12 mouse cellular contexts compared by ENCODE assay signal in the genomic region with DNA sequence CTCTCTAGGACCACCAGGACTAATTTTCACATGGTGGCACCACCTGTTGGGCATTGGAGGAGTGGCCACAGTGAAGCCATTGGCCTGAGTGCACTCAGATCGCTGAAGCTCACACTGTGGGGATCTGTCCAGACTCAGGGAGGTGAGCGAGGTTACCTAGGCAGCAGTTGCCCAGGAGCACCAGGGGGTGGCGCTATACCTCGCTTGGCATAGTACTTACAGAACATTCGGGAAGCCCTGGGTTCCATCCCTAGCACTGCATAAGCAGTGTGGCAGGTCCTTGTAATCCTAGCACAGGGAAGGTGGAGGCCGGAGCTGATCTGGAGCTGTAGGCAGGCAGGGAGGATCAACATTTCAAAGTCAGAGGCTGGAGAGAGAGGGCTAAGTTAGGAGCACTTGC. TPM values are rescaled to one million over a fixed set of nuclear protein-coding genes. Genes with fewer than 3 reads are reported as not detected.
DNase-seq lines count a peak whose midpoint lies in the region; ATAC-seq and TF ChIP-seq lines count a peak whose summit lies in the region.
"Had no signal": no experiment of that assay in that cellular context is flagged by ENCODE, and none has a peak within 500 bp of the region (broad histone marks: within the 10 kb centered on the region; RNA-seq: fewer than 3 reads in every experiment).

No protein-coding gene starts in this region.

- H3K9ac ChIP-seq in forebrain, embryonic 15.5 days (replicated peaks), result no peak overlapping the region
- H3K9ac ChIP-seq: embryonic facial prominence, embryonic 12.5 days; hindbrain, embryonic 12.5 days; limb, embryonic 13.5 days had no signal

- no peaks in the 10 kb centered on the region for H3K27me3 ChIP-seq in cerebellum, adult 2 months (ENCODE audit: control insufficient read depth, insufficient read depth, low read length)
- H3K27me3 ChIP-seq in small intestine, adult 2 months (ENCODE audit: control insufficient read depth, insufficient read depth, low read length), result no peaks in the 10 kb centered on the region
- H3K27me3 ChIP-seq in forebrain, embryonic 15.5 days, result no peaks in the 10 kb centered on the region
- H3K27me3 ChIP-seq: embryonic facial prominence, embryonic 12.5 days; hindbrain, embryonic 12.5 days; limb, embryonic 13.5 days had no signal

- H3K4me2 ChIP-seq in forebrain, embryonic 15.5 days (replicated peaks), result no peak overlapping the region
- H3K4me2 ChIP-seq: embryonic facial prominence, embryonic 12.5 days; hindbrain, embryonic 12.5 days; limb, embryonic 13.5 days had no signal

- H3K27ac ChIP-seq in cerebellum, adult 2 months (ENCODE audit: insufficient read depth, low read length), result no peak overlapping the region
- no peak overlapping the region for H3K27ac ChIP-seq in cortical plate, adult 2 months (ENCODE audit: insufficient read depth, low read length)
- no peak overlapping the region for H3K27ac ChIP-seq in small intestine, adult 2 months (ENCODE audit: insufficient read depth, low read depth, low read length)
- no peak overlapping the region for H3K27ac ChIP-seq in forebrain, embryonic 15.5 days (replicated peaks)
- H3K27ac ChIP-seq: embryonic facial prominence, embryonic 12.5 days; hindbrain, embryonic 12.5 days; limb, embryonic 13.5 days had no signal

- H3K4me1 ChIP-seq in cerebellum, adult 2 months (ENCODE audit: control insufficient read depth, insufficient read depth, low read length), result peaks cover 6% of the 10 kb centered on the region
- no peaks in the 10 kb centered on the region; the same call in none of the 2 replicates for H3K4me1 ChIP-seq in lung, adult 2 months (ENCODE audit: control insufficient read depth, insufficient read depth, low read length)
- no peaks in the 10 kb centered on the region for H3K4me1 ChIP-seq in cortical plate, adult 2 months (ENCODE audit: control insufficient read depth, insufficient read depth, low read length)
- H3K4me1 ChIP-seq in small intestine, adult 2 months (ENCODE audit: control insufficient read depth, insufficient read depth, insufficient read length, low read length), result peaks cover 8% of the 10 kb centered on the region; the same call in 1 of the 2 replicates
- peaks cover 13% of the 10 kb centered on the region for H3K4me1 ChIP-seq in forebrain, embryonic 15.5 days

- no peaks in the 10 kb centered on the region for H3K9me3 ChIP-seq in forebrain, embryonic 15.5 days
- H3K9me3 ChIP-seq: embryonic facial prominence, embryonic 12.5 days; hindbrain, embryonic 12.5 days; limb, embryonic 13.5 days had no signal

- WGBS in cerebellum, adult 2 months, result 32% methylated on average over 6 of the region's 6 CpGs
- 43% methylated on average over 6 of the region's 6 CpGs for WGBS in lung, adult 2 months
- WGBS in small intestine, adult 2 months, result 59% methylated on average over 6 of the region's 6 CpGs
- 32% methylated on average over 6 of the region's 6 CpGs for WGBS in forebrain, embryonic 15.5 days

- TF ChIP-seq POLR2A in cerebellum, adult 2 months (IDR thresholded peaks at IDR 0.05; ENCODE audit: borderline replicate concordance, insufficient read depth, low read length), result no peak
- TF ChIP-seq POLR2A in lung, adult 2 months (IDR thresholded peaks at IDR 0.05; ENCODE audit: borderline replicate concordance, extremely low read depth, low read depth, low read length), result no peak
- no peak for TF ChIP-seq POLR2A in cortical plate, adult 2 months (IDR thresholded peaks at IDR 0.05; ENCODE audit: extremely low read depth, insufficient read depth, low read length)
- TF ChIP-seq POLR2A in small intestine, adult 2 months (IDR thresholded peaks at IDR 0.05; ENCODE audit: low read depth, low read length), result no peak

- no peak overlapping the region for H3K4me3 ChIP-seq in cerebellum, adult 2 months (replicated peaks; ENCODE audit: insufficient read depth, low read depth, low read length)
- no peak overlapping the region for H3K4me3 ChIP-seq in lung, adult 2 months (replicated peaks; ENCODE audit: extremely low read depth, low read depth, low read length)
- H3K4me3 ChIP-seq in cortical plate, adult 2 months (ENCODE audit: insufficient read depth, low read length), result no peak overlapping the region
- H3K4me3 ChIP-seq in small intestine, adult 2 months (ENCODE audit: low read depth, low read length), result no peak overlapping the region
- H3K4me3 ChIP-seq in forebrain, embryonic 15.5 days, result no peak overlapping the region
- H3K4me3 ChIP-seq: embryonic facial prominence, embryonic 12.5 days; hindbrain, embryonic 12.5 days; limb, embryonic 13.5 days had no signal

- TF ChIP-seq CTCF in cerebellum, adult 2 months (IDR thresholded peaks at IDR 0.05; ENCODE audit: borderline replicate concordance, insufficient read depth, low read depth, low read length), result peak; percentile 50; the same call in 1 of the 2 replicates
- peak; percentile 56 for TF ChIP-seq CTCF in lung, adult 2 months (IDR thresholded peaks at IDR 0.05; ENCODE audit: insufficient read depth, low read length)
- TF ChIP-seq CTCF in cortical plate, adult 2 months (IDR thresholded peaks at IDR 0.05; ENCODE audit: extremely low read depth, insufficient read depth, low read length), result peak; percentile 29
- peak; percentile 49; the same call in 1 of the 2 replicates for TF ChIP-seq CTCF in small intestine, adult 2 months (IDR thresholded peaks at IDR 0.05; ENCODE audit: extremely low read depth, insufficient read length, insufficient replicate concordance, low read depth, low read length)

- no peak for DNase-seq in cerebellum, adult 2 months
- DNase-seq in cerebellum, adult 9-11 months, result no peak
- DNase-seq in lung, adult 2 months, result no peak
- no peak for DNase-seq in lung, postnatal 14 days
- no peak for DNase-seq in adrenal gland, postnatal 4 days (ENCODE audit: low spot score in 2 of 2)

- ATAC-seq in forebrain, embryonic 15.5 days (replicated peaks), result no peak

- 0 out of 2 replicates have a peak, but pooled peaks cover 3% of the 10 kb centered on the region for H3K36me3 ChIP-seq in small intestine, adult 2 months (ENCODE audit: control insufficient read depth, insufficient read depth, low read length)
- no peaks in the 10 kb centered on the region for H3K36me3 ChIP-seq in forebrain, embryonic 15.5 days
- H3K36me3 ChIP-seq: embryonic facial prominence, embryonic 12.5 days; hindbrain, embryonic 12.5 days; limb, embryonic 13.5 days had no signal

RNA-seq across cellular contexts. Expression of gene Prr13, which starts 2.8 kb away (rescaled TPM):
- 160 and 164 TPM in 2 replicates for polyA plus RNA-seq in cerebellum, adult 2 months (2012; rRNA removed)
- 216 and 271 TPM in 2 replicates for polyA plus RNA-seq in lung, adult 2 months (2012; rRNA removed)
- polyA plus RNA-seq in cortical plate, adult 2 months (2012; rRNA removed), result 85.6 and 90.3 TPM in 2 replicates
- polyA plus RNA-seq in small intestine, adult 2 months (2012; rRNA removed), result 351 and 585 TPM in 2 replicates
- 85.8 and 89.1 TPM in 2 replicates for polyA plus RNA-seq in forebrain, embryonic 15.5 days (2015; fragmentation: Nextera tagmentation; extraction: Ambion mirVana)
- total RNA-seq in adrenal gland, postnatal 4 days (2021), result 10 to 100 TPM; 63.2 to 81.5 TPM

RNA-seq across cellular contexts. Expression of gene Amhr2, which starts 10.8 kb away (rescaled TPM):
- 3.2 TPM in 2 replicates for polyA plus RNA-seq in cerebellum, adult 2 months (2012; rRNA removed)
- polyA plus RNA-seq in lung, adult 2 months (2012; rRNA removed), result 20.8 and 21.1 TPM in 2 replicates
- polyA plus RNA-seq in cortical plate, adult 2 months (2012; rRNA removed), result 1.2 and 1.4 TPM in 2 replicates
- 0.18 and 2.7 TPM in 2 replicates for polyA plus RNA-seq in small intestine, adult 2 months (2012; rRNA removed)
- polyA plus RNA-seq in forebrain, embryonic 15.5 days (2015; fragmentation: Nextera tagmentation; extraction: Ambion mirVana), result 0.15 and 0.83 TPM in 2 replicates
- total RNA-seq in adrenal gland, postnatal 4 days (2021), result 1 to 10 TPM; 2.8 to 3.1 TPM

RNA-seq across cellular contexts. Expression of gene Pcbp2, which starts 14.3 kb away (rescaled TPM):
- 539 and 562 TPM in 2 replicates for polyA plus RNA-seq in cerebellum, adult 2 months (2012; rRNA removed)
- 378 and 395 TPM in 2 replicates for polyA plus RNA-seq in lung, adult 2 months (2012; rRNA removed)
- polyA plus RNA-seq in cortical plate, adult 2 months (2012; rRNA removed), result 415 and 432 TPM in 2 replicates
- 215 and 442 TPM in 2 replicates for polyA plus RNA-seq in small intestine, adult 2 months (2012; rRNA removed)
- polyA plus RNA-seq in forebrain, embryonic 15.5 days (2015; fragmentation: Nextera tagmentation; extraction: Ambion mirVana), result 155 and 161 TPM in 2 replicates
- 100 to 1,000 TPM; 925 to 956 TPM for total RNA-seq in adrenal gland, postnatal 4 days (2021)

RNA-seq across cellular contexts. Expression of gene Gm10337, which starts 47.5 kb away (rescaled TPM):
- not detected in 2 replicates for polyA plus RNA-seq in cerebellum, adult 2 months (2012; rRNA removed)
- not detected in 2 replicates for polyA plus RNA-seq in lung, adult 2 months (2012; rRNA removed)
- not detected in 2 replicates for polyA plus RNA-seq in cortical plate, adult 2 months (2012; rRNA removed)
- not detected in 2 replicates for polyA plus RNA-seq in small intestine, adult 2 months (2012; rRNA removed)
- polyA plus RNA-seq in forebrain, embryonic 15.5 days (2015; fragmentation: Nextera tagmentation; extraction: Ambion mirVana), result 6.0 and 6.1 TPM in 2 replicates
- total RNA-seq in adrenal gland, postnatal 4 days (2021), result 1 to 10 TPM in 1 of 2 experiments, not detected in 1; 4.3 TPM
- polyA plus RNA-seq: embryonic facial prominence, embryonic 12.5 days; neural tube, embryonic 14.5 days had no signal

RNA-seq across cellular contexts. Expression of gene Sp1, which starts 50.0 kb away (rescaled TPM):
- 12.6 and 14.1 TPM in 2 replicates for polyA plus RNA-seq in cerebellum, adult 2 months (2012; rRNA removed)
- polyA plus RNA-seq in lung, adult 2 months (2012; rRNA removed), result 18.5 and 20.0 TPM in 2 replicates
- polyA plus RNA-seq in cortical plate, adult 2 months (2012; rRNA removed), result 10.3 and 10.5 TPM in 2 replicates
- 7.0 and 13.8 TPM in 2 replicates for polyA plus RNA-seq in small intestine, adult 2 months (2012; rRNA removed)
- 5.4 and 5.6 TPM in 2 replicates for polyA plus RNA-seq in forebrain, embryonic 15.5 days (2015; fragmentation: Nextera tagmentation; extraction: Ambion mirVana)
- 100 to 1,000 TPM; 101 to 110 TPM for total RNA-seq in adrenal gland, postnatal 4 days (2021)
